Mouse (Mus musculus) lung, adult 2 months (tissue): ENCODE results near the gene Epha4. TPM values are rescaled to one million over a fixed set of nuclear protein-coding genes. Genes with fewer than 3 reads are reported as not detected.

Experiments
- DNase-seq: peaks from one replicate; pipeline ENCODE4 v3.0.0; 2022
- H3K4me1 ChIP-seq: fragments of 200-500 bp; 2 replicates; pipeline ENCODE4 v1.6.1; 2011; ENCODE audit warnings: low read length; ENCODE audit not compliant: control insufficient read depth, insufficient read depth
- H3K4me3 ChIP-seq: fragments of 200-500 bp; replicated peaks from 2 replicates; pipeline ENCODE3; 2011; ENCODE audit warnings: low read depth, mild to moderate bottlenecking, control low read depth, low read length; ENCODE audit errors: extremely low read depth
- CTCF ChIP-seq: fragments of 200-500 bp; IDR thresholded peaks from 2 replicates; pipeline ENCODE4 v1.5.1; 2011; ENCODE audit warnings: mild to moderate bottlenecking, low read length, control low read depth; ENCODE audit not compliant: insufficient read depth
- POLR2A ChIP-seq: fragments of 200-500 bp; IDR thresholded peaks from 2 replicates; pipeline ENCODE4 v1.6.1; 2011; ENCODE audit warnings: low read depth, mild to moderate bottlenecking, control low read depth, low read length, borderline replicate concordance; ENCODE audit errors: extremely low read depth
- WGBS: fragments of 180-500 bp; shearing (Covaris S2); methylation state at CpG from one replicate; pipeline ENCODE4 v1.1.7; 2018; 5-methylcytosine and 5-hydroxymethylcytosine counted together
- polyA plus RNA-seq: library from polyadenylated mRNA; depleted of rRNA; stranded (reverse); fragments of >200 nt; gene quantifications from 2 replicates; pipeline ENCODE4 v1.2.3, GENCODE M21; 2012

Epha4 gene
- polyA plus RNA-seq, 1 experiment: 20.6 TPM

DNA sequence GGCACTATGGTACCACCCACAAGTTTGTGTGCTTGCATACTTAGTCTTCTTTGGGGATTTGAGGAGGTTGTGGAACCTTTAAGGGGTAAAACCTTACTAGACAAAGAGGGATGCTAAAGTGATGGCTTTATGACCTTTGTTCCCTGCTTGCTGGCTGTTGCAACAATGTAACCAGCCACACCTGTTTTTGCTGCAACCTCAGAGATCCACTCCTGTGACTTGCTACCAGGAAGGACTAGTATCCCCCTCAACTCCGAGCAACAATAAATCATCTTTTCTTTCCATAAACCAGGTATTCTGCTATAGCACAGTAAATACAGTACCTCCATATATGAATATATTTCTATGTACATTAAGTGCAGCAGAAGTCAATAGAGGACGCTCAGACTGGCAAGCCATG lies 82.4 kb downstream of the Epha4 start:
- no peak for DNase-seq
- no peaks in the 10 kb centered on the region; the same call in 1 of the 2 replicates for H3K4me1 ChIP-seq
- no peak overlapping the region for H3K4me3 ChIP-seq
- no peak for TF ChIP-seq CTCF
- TF ChIP-seq POLR2A: no peak
- WGBS: 88% methylated on average over 2 of the region's 2 CpGs

- Histone ChIP-seq H3K4me3 (no peak overlapping the region), H3K4me1 (no peaks in the 10 kb centered on the region)
- TF ChIP-seq CTCF: no peak
- TF ChIP-seq POLR2A: no peak
- DNase-seq: no peak
- WGBS: 88% methylated on average over 6 of the region's 6 CpGs
Measured at GRCm38 (mm10) chr1:77429174-77429573, 85.7 kb downstream of the Epha4 start.

DNA sequence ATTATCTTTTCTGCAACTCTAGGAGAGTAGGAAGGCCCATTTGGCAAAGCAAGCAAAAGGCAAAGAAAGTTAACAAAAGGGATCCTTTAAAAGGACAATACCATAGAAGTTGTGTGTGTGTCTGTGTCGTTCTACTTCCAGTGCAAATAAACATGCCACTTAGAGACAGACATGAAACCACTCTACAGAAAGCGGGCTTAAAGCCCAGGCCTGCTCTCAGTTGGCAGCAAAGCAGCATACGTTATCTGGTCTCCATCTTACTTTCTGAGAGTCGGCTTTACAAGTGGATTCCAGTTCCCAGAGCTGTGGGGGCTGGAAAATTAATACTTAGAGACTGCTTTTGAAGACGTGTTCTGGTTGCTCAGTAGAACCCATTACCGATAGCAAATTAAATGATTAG lies 87.9 kb downstream of the Epha4 start:
- WGBS: 54% methylated on average over 6 of the region's 6 CpGs

GRCm38 (mm10) chr1:77425171-77425570 lies 89.7 kb downstream of the Epha4 start:
- WGBS: 79% methylated on average over 3 of the region's 3 CpGs
- TF ChIP-seq CTCF (no peak), POLR2A (no peak)
- Histone ChIP-seq H3K4me3 (no peak overlapping the region), H3K4me1 (no peaks in the 10 kb centered on the region)
- no peak for DNase-seq

More for the DNA sequence above, 87.9 kb downstream of the Epha4 start:
- no peaks in the 10 kb centered on the region for H3K4me1 ChIP-seq
- DNase-seq: no peak
- TF ChIP-seq CTCF (no peak), POLR2A (no peak)
- H3K4me3 ChIP-seq: no peak overlapping the region

GRCm38 (mm10) chr1:77421081-77421480 lies 93.8 kb downstream of the Epha4 start:
- WGBS: 67% methylated on average over 3 of the region's 3 CpGs
- Histone ChIP-seq H3K4me1 (no peaks in the 10 kb centered on the region), H3K4me3 (no peak overlapping the region)
- TF ChIP-seq POLR2A (no peak), CTCF (no peak)
- DNase-seq: no peak

GRCm38 (mm10) chr1:77420348-77420747 lies 94.5 kb downstream of the Epha4 start:
- Histone ChIP-seq H3K4me3 (no peak overlapping the region), H3K4me1 (no peaks in the 10 kb centered on the region)
- WGBS: 73% methylated on average over 2 of the region's 2 CpGs
- TF ChIP-seq CTCF (no peak), POLR2A (no peak)
- no peak for DNase-seq

- no peak for TF ChIP-seq CTCF
- no peak for TF ChIP-seq POLR2A
- 57% methylated on average over 4 of the region's 4 CpGs for WGBS
- H3K4me1 ChIP-seq: no peaks in the 10 kb centered on the region
Measured at GRCm38 (mm10) chr1:77416872-77417271, 98.0 kb downstream of the Epha4 start.

DNA sequence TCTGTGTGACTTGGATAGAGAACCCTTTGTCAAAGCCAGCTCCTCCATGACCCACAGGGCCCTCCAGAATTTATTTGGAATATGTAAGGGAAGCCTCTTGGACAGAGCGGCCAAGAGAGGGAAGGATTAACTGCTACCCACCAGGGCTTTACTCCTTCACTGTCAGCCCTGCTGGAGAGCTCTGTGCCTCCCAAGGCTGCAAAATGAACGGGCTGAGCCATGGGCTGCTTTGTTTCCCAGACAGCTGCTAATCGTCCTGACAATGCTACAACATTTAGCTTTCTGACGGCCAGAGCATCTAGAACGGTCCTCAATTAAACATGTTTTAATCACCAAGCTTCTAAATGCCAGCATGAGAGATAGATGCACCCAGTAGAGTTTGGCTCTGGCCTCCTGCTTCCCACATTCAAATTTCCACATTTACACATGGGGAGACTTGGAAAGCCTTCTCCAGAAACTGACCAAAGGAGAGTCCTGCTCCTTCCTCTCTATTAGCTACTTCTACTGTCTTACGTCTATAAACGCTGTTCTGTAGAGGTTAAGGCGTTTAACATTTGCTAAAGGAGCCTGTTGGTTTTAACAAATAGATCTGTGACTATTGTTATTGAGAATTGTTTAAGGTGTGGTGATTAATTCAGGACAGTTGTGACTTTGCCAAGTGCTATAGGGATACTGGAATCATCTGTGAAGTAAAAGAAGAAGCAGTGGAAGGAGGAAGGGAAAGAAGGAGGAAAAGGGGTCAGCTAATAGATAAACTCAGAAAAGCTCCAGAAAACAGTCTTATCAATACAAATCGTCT lies 101.8 kb downstream of the Epha4 start:
- Histone ChIP-seq H3K4me1 (no peaks in the 10 kb centered on the region), H3K4me3 (no peak overlapping the region)
- no peak for DNase-seq
- no peak for TF ChIP-seq POLR2A
- TF ChIP-seq CTCF: no peak
- WGBS: 61% methylated on average over 9 of the region's 9 CpGs

More at GRCm38 (mm10) chr1:77416872-77417271, 98.0 kb downstream of the Epha4 start:
- no peak for DNase-seq
- no peak overlapping the region for H3K4me3 ChIP-seq

- Histone ChIP-seq H3K4me3 (no peak overlapping the region), H3K4me1 (peaks cover 2% of the 10 kb centered on the region; the same call in 1 of the 2 replicates)
- TF ChIP-seq POLR2A (no peak), CTCF (no peak)
- DNase-seq: no peak
- WGBS: 63% methylated on average over 13 of the region's 13 CpGs
Measured at GRCm38 (mm10) chr1:77412285-77412684, 102.6 kb downstream of the Epha4 start.

DNA sequence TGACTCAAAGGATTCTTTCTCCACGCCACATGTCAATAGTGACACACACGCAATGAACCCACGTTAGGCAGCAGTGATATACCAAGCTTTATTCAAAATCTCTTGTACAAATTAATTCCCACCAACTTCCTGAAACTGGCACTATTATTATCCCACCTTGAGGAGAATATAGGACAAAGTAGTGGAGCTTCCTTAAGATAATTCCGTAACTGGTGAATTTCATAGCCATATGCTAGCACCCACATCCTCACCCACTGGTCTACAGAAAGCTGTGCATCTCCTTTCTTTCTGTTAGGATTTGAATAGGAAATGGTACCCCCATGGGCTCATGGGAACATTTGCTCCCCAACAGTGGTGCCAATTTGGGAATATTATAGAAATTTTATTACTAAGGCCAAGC lies 103.7 kb downstream of the Epha4 start:
- TF ChIP-seq CTCF (no peak), POLR2A (no peak)
- WGBS: 98% methylated on average over 4 of the region's 4 CpGs
- peaks cover 2% of the 10 kb centered on the region; the same call in 1 of the 2 replicates for H3K4me1 ChIP-seq
- H3K4me3 ChIP-seq: no peak overlapping the region
- DNase-seq: no peak
